Mouse (Mus musculus) kidney, embryonic 14.5 days (tissue): Measurements from ENCODE around the gene Thap11. TPM values are rescaled to one million over a fixed set of nuclear protein-coding genes. Genes with fewer than 3 reads are reported as not detected.

Source experiments
- ATAC-seq: fragments of 200-750 bp; cut with Nextera tagmentation; 2 replicates; pipeline ENCODE4 v1.8.0; 2017; ENCODE audit warnings: moderate number of reproducible peaks, mild to moderate bottlenecking, moderate TSS enrichment, moderate library complexity; ENCODE audit not compliant: low FRiP score, low TSS enrichment
- H3K27ac ChIP-seq: fragments of 300-500 bp; sonication (generic); 2 replicates; pipeline ENCODE4 v1.5.1; 2014; ENCODE audit warnings: low read depth, mild to moderate bottlenecking, low read length, moderate library complexity, mixed read lengths
- H3K27me3 ChIP-seq: fragments of 300-500 bp; sonication (generic); 2 replicates; pipeline ENCODE4 v1.6.1; 2014; ENCODE audit warnings: mild to moderate bottlenecking, low read length; ENCODE audit not compliant: control insufficient read depth, insufficient read depth
- H3K36me3 ChIP-seq: fragments of 300-500 bp; sonication (generic); 2 replicates; pipeline ENCODE4 v1.6.1; 2014; ENCODE audit warnings: low read length, mixed read lengths; ENCODE audit not compliant: control insufficient read depth, insufficient read depth
- H3K4me1 ChIP-seq: fragments of 300-500 bp; sonication (generic); 2 replicates; pipeline ENCODE4 v1.6.1; 2014; ENCODE audit warnings: low read length, mixed read lengths; ENCODE audit not compliant: control insufficient read depth, insufficient read depth
- H3K4me2 ChIP-seq: fragments of 300-500 bp; sonication (generic); replicated peaks from 2 replicates; pipeline ENCODE4 v1.6.1; 2014; ENCODE audit warnings: low read depth, mild to moderate bottlenecking, low read length
- H3K4me3 ChIP-seq: fragments of 300-500 bp; sonication (generic); 2 replicates; pipeline ENCODE4 v1.5.1; 2014; ENCODE audit warnings: mild to moderate bottlenecking, low read length
- H3K9ac ChIP-seq: fragments of 300-500 bp; sonication (generic); 2 replicates; pipeline ENCODE4 v1.6.1; 2014; ENCODE audit warnings: low read depth, mild to moderate bottlenecking, low read length, moderate library complexity
- H3K9me3 ChIP-seq: fragments of 300-500 bp; sonication (generic); 2 replicates; pipeline ENCODE4 v1.6.1; 2016; ENCODE audit warnings: low read length; ENCODE audit not compliant: control insufficient read depth
- whole genome bisulfite sequencing: fragments of 180-500 bp; shearing (Covaris S2); extraction: QIAGEN DNeasy Blood & Tissue Kit; methylation state at CpG from one replicate; pipeline ENCODE4 v1.1.7; 2014; 5-methylcytosine and 5-hydroxymethylcytosine counted together
- polyA plus RNA-seq: library from polyadenylated mRNA; unstranded; fragments of >200 nt; fragmentation: Nextera tagmentation; extraction: Ambion mirVana; gene quantifications from 2 replicates; pipeline ENCODE4 v1.2.1, GENCODE M21; 2014

The Thap11 gene
- 57.2 and 65.0 TPM in 2 replicates for polyA plus RNA-seq

DNA sequence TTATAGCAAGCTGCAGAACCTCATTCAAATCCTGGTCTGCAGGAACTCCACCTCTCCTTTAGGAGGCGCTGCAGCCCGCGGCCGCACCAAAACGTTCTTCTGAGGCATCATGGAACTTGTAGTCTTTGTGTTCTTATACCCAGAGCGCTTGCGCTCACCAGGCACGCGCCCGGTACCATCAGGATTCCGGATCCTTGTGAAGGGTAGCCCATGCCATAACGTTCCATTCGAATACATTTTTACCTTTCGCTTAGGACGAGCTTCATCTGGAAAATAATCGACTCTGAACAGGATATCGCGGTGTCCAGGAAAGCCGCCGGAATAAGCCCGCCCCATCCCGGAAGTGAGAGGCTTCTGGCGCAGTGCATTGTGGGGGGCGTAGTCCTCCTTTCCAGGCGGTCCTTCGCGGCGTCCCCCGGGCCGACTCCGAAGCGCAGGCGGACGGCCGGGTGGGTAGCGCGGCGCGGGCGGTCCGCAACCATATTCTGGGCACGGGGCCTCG is at the start of gene Thap11:
Thap11 (plus strand) TSS at position 418 of the 502 bp plus-strand sequence.
- Histone ChIP-seq H3K36me3 (0 out of 2 replicates have a peak, but pooled peaks cover 3% of the 10 kb centered on the region), H3K27ac (peak within 1 kb of the TSS; percentile 65), H3K4me2 (peak within 1 kb of the TSS; percentile 96), H3K4me3 (peak within 1 kb of the TSS; percentile 82), H3K9ac (peak within 1 kb of the TSS; percentile 85), H3K4me1 (peaks cover 29% of the 10 kb centered on the region), H3K27me3 (no peaks in the 10 kb centered on the region), H3K9me3 (no peaks in the 10 kb centered on the region)
- under 1% methylated on average over 43 of the region's 43 CpGs for WGBS
- peak; percentile 89 for ATAC-seq

DNA sequence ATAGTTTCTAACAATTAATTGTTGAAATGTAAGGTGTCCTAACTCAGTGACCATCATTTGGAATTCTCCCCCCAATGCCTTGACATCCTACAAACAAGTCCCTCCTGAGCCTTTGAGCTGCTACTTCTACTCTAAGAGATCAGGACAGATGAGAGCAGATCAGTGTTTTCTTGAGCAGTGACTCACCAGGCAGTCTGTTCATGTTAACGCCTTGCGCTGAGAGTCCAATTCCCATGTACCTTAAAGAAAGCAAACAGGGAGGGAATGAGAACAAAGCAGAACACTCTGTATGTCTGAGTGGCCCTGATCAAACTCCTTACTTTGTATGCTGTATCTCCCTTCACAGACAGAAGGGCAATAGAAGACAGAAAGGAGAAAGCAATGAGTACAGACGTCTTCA is 49.6 kb upstream of the Thap11 start:
- H3K9me3 ChIP-seq = no peaks in the 10 kb centered on the region
- peaks cover 15% of the 10 kb centered on the region; the same call in 1 of the 2 replicates for H3K36me3 ChIP-seq
- H3K27me3 ChIP-seq = no peaks in the 10 kb centered on the region
- H3K4me2 ChIP-seq = no peak overlapping the region
- H3K4me3 ChIP-seq = no peak overlapping the region
- 86% methylated on average over 3 of the region's 3 CpGs for WGBS
- no peaks in the 10 kb centered on the region; the same call in 1 of the 2 replicates for H3K4me1 ChIP-seq
- H3K27ac ChIP-seq = no peak overlapping the region
- H3K9ac ChIP-seq = no peak overlapping the region
- no peak for ATAC-seq

DNA sequence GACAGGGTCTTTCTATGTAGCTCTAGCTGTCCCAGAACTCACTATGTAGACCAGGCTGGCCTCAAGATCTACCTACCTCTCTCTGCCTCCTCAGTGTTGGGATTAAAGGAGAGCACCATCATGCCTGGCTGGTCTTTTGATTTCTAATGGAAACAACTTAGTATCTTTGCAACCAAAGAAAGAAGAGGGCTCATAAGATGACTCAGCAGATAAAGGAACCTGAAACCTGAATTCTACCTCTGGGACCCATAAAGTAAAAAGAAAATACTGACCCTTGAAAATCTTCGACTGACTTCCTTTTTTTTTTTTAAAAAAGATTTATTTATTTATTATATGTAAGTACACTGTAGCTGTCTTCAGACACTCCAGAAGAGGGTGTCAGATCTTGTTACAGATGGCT is 49.0 kb upstream of the Thap11 start:
- no peaks in the 10 kb centered on the region; the same call in 1 of the 2 replicates for H3K4me1 ChIP-seq
- no peak overlapping the region for H3K4me3 ChIP-seq
- H3K9me3 ChIP-seq = no peaks in the 10 kb centered on the region
- ATAC-seq = no peak
- no peaks in the 10 kb centered on the region for H3K27me3 ChIP-seq
- no peak overlapping the region for H3K4me2 ChIP-seq
- peaks cover 15% of the 10 kb centered on the region; the same call in 1 of the 2 replicates for H3K36me3 ChIP-seq
- no peak overlapping the region for H3K27ac ChIP-seq
- H3K9ac ChIP-seq = no peak overlapping the region
- 54% methylated on average over 1 of the region's 1 CpGs for WGBS

DNA sequence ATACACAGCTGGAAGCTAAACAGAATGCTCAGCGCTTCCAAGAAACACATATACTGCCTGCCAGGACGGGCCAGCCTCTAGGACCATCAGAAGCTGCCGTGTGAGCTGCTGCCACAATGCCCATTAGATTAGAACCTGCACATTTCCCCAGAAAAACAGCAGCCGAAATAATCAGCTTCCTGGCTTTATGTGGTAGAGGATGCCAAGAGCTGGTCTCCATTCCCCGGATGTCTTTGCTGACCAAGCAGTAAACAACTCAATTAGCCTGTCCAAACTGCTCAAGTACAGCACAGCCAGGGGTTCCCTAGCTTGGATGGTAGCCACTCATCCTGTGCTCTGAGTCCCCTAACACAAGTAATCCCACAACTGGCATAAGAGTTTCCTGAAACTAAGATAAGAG is 47.2 kb upstream of the Thap11 start:
- Histone ChIP-seq H3K4me3 (no peak overlapping the region), H3K4me1 (no peaks in the 10 kb centered on the region; the same call in 1 of the 2 replicates), H3K27ac (no peak overlapping the region), H3K36me3 (peaks cover 28% of the 10 kb centered on the region; the same call in 1 of the 2 replicates), H3K27me3 (no peaks in the 10 kb centered on the region), H3K9me3 (no peaks in the 10 kb centered on the region), H3K4me2 (no peak overlapping the region), H3K9ac (no peak overlapping the region)
- ATAC-seq = no peak
- 75% methylated on average over 5 of the region's 5 CpGs for WGBS

DNA sequence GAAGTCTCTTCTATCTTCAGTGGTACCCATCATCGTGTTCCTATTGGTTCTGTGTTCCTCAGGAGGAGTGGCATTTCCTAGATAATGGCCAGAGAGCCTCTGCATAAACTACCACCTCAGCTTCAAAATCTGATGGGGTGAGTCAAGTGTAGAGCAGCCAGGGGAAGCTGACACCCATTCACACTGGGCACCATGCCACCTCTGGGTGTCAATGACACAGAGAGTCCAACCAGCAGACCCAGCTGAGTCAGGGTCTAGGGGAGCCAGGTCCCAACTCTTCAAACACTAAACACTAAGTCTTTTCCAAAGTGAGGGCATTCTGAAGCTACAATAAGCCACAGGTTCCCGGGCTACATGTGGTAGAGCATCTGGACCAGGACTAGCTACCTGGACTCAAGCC is 46.5 kb upstream of the Thap11 start:
- Histone ChIP-seq H3K27me3 (no peaks in the 10 kb centered on the region), H3K9ac (no peak overlapping the region), H3K4me2 (no peak overlapping the region), H3K4me3 (no peak overlapping the region), H3K4me1 (no peaks in the 10 kb centered on the region; the same call in 1 of the 2 replicates), H3K9me3 (no peaks in the 10 kb centered on the region), H3K27ac (no peak overlapping the region), H3K36me3 (peaks cover 28% of the 10 kb centered on the region; the same call in 1 of the 2 replicates)
- ATAC-seq = no peak
- WGBS = 98% methylated on average over 2 of the region's 2 CpGs

DNA sequence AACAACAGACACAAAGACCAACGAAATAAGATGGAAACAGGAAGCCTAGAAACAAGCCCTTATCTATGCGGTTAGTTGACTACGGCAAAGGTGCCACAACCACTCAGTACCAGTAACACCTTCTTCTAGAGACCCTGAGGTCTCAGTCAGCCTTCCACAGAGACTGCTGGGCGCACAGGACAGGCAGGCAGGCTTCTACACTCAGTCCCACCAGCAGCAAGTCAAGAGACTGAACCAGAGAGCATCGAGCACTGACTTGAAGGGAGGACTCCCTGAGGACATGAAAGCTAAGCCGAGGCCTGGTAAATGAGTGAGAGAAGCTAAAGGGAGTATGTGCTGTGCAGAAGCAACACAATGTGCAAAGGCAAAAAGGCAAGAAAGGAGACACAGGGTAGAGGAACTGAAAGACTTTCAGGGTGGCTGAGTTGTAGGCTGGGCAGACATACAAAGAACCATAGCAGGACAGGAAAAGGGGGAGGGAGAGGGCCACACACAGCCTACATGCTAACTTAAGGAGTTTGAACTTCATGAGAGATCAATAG is 44.6 kb upstream of the Thap11 start:
- no peak overlapping the region for H3K9ac ChIP-seq
- no peak overlapping the region for H3K27ac ChIP-seq
- no peaks in the 10 kb centered on the region for H3K9me3 ChIP-seq
- WGBS = 87% methylated on average over 6 of the region's 6 CpGs
- no peak overlapping the region for H3K4me2 ChIP-seq
- ATAC-seq = no peak
- H3K4me3 ChIP-seq = no peak overlapping the region
- H3K36me3 ChIP-seq = peaks cover 18% of the 10 kb centered on the region; the same call in 1 of the 2 replicates
- H3K4me1 ChIP-seq = no peaks in the 10 kb centered on the region; the same call in 1 of the 2 replicates
- H3K27me3 ChIP-seq = no peaks in the 10 kb centered on the region

DNA sequence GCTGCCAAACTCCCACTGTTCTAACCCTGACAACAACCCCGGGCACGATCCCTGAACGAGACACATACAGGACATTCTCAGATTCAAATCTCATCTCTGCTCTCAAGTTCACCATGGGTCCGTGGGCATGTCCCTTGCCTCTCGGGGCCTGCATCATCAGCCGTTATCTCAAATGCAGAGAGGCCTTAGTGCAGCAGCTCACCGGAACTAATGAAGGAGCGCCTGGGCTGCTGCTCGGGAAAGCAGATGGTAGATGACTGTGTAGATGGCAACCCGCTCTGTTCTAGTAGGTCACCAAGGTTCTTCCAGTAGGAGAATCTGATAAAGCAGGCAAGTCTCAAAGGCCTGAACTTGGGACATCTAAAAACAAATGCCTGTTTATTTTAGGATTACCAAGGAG is 43.9 kb upstream of the Thap11 start:
- Histone ChIP-seq H3K9ac (no peak overlapping the region), H3K4me3 (no peak overlapping the region), H3K9me3 (no peaks in the 10 kb centered on the region), H3K36me3 (peaks cover 16% of the 10 kb centered on the region; the same call in 1 of the 2 replicates), H3K4me2 (no peak overlapping the region), H3K27ac (no peak overlapping the region), H3K27me3 (no peaks in the 10 kb centered on the region), H3K4me1 (no peaks in the 10 kb centered on the region; the same call in 1 of the 2 replicates)
- ATAC-seq = no peak
- 85% methylated on average over 10 of the region's 10 CpGs for WGBS

DNA sequence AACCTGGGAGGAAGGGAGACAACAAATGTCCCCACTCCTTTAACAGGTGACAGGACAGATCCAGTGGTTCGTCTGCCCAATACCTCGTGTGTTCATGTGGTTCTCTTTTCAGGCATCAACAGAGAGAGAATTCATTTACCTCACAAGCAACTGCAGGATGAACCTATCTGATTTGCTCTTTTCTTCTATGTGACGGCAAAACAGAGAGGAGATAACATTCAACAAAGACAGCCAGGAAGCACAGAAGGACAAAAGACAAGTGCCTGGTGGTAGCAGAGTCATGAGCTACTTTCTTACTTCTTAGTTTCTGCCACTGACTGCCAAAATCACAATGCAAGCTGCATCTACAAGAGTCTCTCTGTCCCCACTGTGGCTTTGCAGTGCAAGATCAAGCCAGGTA is 43.4 kb upstream of the Thap11 start:
- 83% methylated on average over 3 of the region's 3 CpGs for WGBS
- H3K9ac ChIP-seq = no peak overlapping the region
- no peaks in the 10 kb centered on the region; the same call in 1 of the 2 replicates for H3K4me1 ChIP-seq
- no peak overlapping the region for H3K4me2 ChIP-seq
- no peak for ATAC-seq
- no peak overlapping the region for H3K4me3 ChIP-seq
- H3K36me3 ChIP-seq = peaks cover 16% of the 10 kb centered on the region; the same call in 1 of the 2 replicates
- no peaks in the 10 kb centered on the region for H3K9me3 ChIP-seq
- H3K27me3 ChIP-seq = no peaks in the 10 kb centered on the region
- H3K27ac ChIP-seq = no peak overlapping the region

DNA sequence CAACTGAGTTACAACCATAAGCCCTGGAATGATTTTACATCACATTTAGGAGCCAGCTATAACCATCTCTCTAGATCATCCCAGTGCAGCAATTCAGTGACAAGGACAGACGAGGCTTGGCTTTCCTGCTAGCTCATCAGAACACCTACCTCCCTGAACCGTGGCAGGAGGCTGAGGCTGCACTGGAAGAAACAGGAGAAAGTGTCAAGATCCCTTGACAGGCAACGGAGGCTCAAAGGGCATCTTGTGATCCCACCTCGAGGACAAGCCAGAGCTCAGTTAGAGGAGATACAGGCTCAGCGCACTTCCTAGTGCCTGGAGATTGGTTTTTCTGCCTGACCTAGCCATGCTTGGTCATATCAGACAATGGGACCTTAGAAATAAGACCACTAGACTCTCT is 42.4 kb upstream of the Thap11 start:
- H3K27ac ChIP-seq = no peak overlapping the region
- H3K36me3 ChIP-seq = peaks cover 16% of the 10 kb centered on the region; the same call in 1 of the 2 replicates
- H3K9ac ChIP-seq = no peak overlapping the region
- no peak for ATAC-seq
- no peaks in the 10 kb centered on the region for H3K9me3 ChIP-seq
- no peaks in the 10 kb centered on the region for H3K27me3 ChIP-seq
- 81% methylated on average over 5 of the region's 5 CpGs for WGBS
- H3K4me1 ChIP-seq = no peaks in the 10 kb centered on the region; the same call in 1 of the 2 replicates
- no peak overlapping the region for H3K4me2 ChIP-seq
- no peak overlapping the region for H3K4me3 ChIP-seq
